9 mouse cellular contexts compared by ENCODE assay signal in the genomic region with DNA sequence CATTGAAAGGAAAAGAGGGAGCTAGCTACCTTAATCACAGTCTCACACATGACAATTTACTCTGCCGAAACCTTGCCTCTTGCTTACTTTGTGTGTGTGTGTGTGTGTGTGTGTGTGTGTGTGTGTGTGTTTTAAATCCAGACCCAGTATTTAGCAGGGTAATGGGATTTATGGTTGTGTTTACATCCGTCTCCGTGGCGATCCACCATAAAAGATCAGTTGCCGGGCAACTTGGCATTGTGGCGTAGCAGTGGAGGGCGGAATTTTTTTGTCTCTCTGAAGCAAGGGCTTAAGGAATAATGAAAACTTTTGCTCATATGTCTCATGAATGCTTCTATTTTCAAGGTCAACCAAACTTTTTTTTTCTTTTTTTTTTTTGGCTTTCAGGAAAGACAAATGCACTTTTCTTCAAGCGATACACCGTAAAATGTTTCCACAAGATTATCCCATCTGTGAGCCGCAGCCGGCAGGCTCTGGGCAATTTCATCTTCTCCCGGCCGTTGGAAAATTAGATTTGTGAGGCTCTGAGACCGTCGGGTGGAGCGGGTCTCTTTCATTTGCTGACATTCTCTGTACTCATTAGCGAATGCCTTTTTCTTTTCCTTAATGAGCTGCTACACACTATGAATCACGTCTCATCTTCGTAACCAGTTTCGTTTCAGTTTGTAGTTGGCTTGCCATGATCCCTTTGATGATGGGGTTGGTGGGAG. TPM values are rescaled to one million over a fixed set of nuclear protein-coding genes. Genes with fewer than 3 reads are reported as not detected.
DNase-seq lines count a peak whose midpoint lies in the region; ATAC-seq lines count a peak whose summit lies in the region.
"Had no signal": no experiment of that assay in that cellular context is flagged by ENCODE, and none has a peak within 500 bp of the region (broad histone marks: within the 10 kb centered on the region; RNA-seq: fewer than 3 reads in every experiment).

No protein-coding gene starts in this region.

- H3K9me3 ChIP-seq in embryonic facial prominence, embryonic 12.5 days, result no peaks in the 10 kb centered on the region
- H3K9me3 ChIP-seq in hindbrain, embryonic 14.5 days (ENCODE audit: control insufficient read depth, low read length), result no peaks in the 10 kb centered on the region

- intact Hi-C loops in left cerebral cortex, postnatal 25 days (cut with DNase I), result no loop called here

- H3K27me3 ChIP-seq in embryonic facial prominence, embryonic 12.5 days, result no peaks in the 10 kb centered on the region
- H3K27me3 ChIP-seq in hindbrain, embryonic 14.5 days (ENCODE audit: control insufficient read depth, insufficient read depth, low read length), result no peaks in the 10 kb centered on the region; the same call in 1 of the 2 replicates

- no peak for ATAC-seq in embryonic facial prominence, embryonic 12.5 days (ENCODE audit: insufficient number of reproducible peaks, insufficient read depth, low FRiP score, low TSS enrichment)
- ATAC-seq in hindbrain, embryonic 14.5 days (ENCODE audit: low FRiP score), result peak; percentile 66

- H3K4me2 ChIP-seq in embryonic facial prominence, embryonic 12.5 days (replicated peaks), result peak overlapping the region; percentile 29
- peak overlapping the region; percentile 41 for H3K4me2 ChIP-seq in hindbrain, embryonic 14.5 days (replicated peaks)

- no peaks in the 10 kb centered on the region for H3K36me3 ChIP-seq in embryonic facial prominence, embryonic 12.5 days
- no peaks in the 10 kb centered on the region for H3K36me3 ChIP-seq in hindbrain, embryonic 14.5 days (replicated peaks; ENCODE audit: control insufficient read depth, insufficient read depth)

- 0 out of 2 replicates have a peak overlapping the region, but pooled peaks have one; percentile 8 for H3K4me3 ChIP-seq in embryonic facial prominence, embryonic 12.5 days
- H3K4me3 ChIP-seq in hindbrain, embryonic 14.5 days (replicated peaks; ENCODE audit: low read length), result peak overlapping the region; percentile 18

- no peak overlapping the region for H3K27ac ChIP-seq in embryonic facial prominence, embryonic 12.5 days
- H3K27ac ChIP-seq in hindbrain, embryonic 14.5 days, result peak overlapping the region; percentile 40; the same call in 1 of the 2 replicates
- H3K27ac ChIP-seq: liver, embryonic 14.5 days had no signal

- H3K4me1 ChIP-seq in embryonic facial prominence, embryonic 12.5 days, result no peaks in the 10 kb centered on the region
- H3K4me1 ChIP-seq in hindbrain, embryonic 14.5 days (replicated peaks; ENCODE audit: control insufficient read depth, insufficient read depth, low read length), result 0 out of 2 replicates have a peak, but pooled peaks cover 4% of the 10 kb centered on the region

- H3K9ac ChIP-seq in embryonic facial prominence, embryonic 12.5 days, result no peak overlapping the region
- H3K9ac ChIP-seq in hindbrain, embryonic 14.5 days, result no peak overlapping the region
- H3K9ac ChIP-seq: liver, embryonic 14.5 days had no signal

- WGBS in embryonic facial prominence, embryonic 12.5 days, result 42% methylated on average over 20 of the region's 20 CpGs
- 8% methylated on average over 20 of the region's 20 CpGs for WGBS in hindbrain, embryonic 14.5 days

- DNase-seq in left cerebral cortex, postnatal 25 days (ENCODE audit: low spot score in 2 of 2), result peak; percentile 3 to 9
- no peak for DNase-seq in left cerebral cortex, adult 9 months (ENCODE audit: low spot score in 2 of 2)
- peak; percentile 60 for DNase-seq in hindbrain, embryonic 14.5 days (ENCODE audit: low spot score)
- DNase-seq in neural tube, embryonic 10.5 days (ENCODE audit: extremely low spot score, low spot score), result peak; percentile 57
- DNase-seq in thymus, postnatal 36 days, result no peak
- DNase-seq in thymus, postnatal 10 days (ENCODE audit: low spot score in 2 of 2), result no peak
- DNase-seq in thymus, postnatal 25 days, result no peak

RNA-seq across cellular contexts. Expression of gene Ptch1, which starts 53.9 kb away (rescaled TPM):
- 10 to 100 TPM; 44.5 to 48.0 TPM for total RNA-seq in left cerebral cortex, postnatal 25 days (2021)
- polyA plus RNA-seq in embryonic facial prominence, embryonic 12.5 days (2016; fragmentation: Nextera tagmentation; extraction: Ambion mirVana), result 24.9 and 29.2 TPM in 2 replicates
- 22.7 and 24.2 TPM in 2 replicates for polyA plus RNA-seq in hindbrain, embryonic 14.5 days (2014; fragmentation: Nextera tagmentation; extraction: Ambion mirVana)

Comparison
In these comparisons a context has a peak if more than half of its experiments do, and no peak if none do; other contexts are left out.
1. DNase-seq: peak in left cerebral cortex, postnatal 25 days (2 of 2), hindbrain, embryonic 14.5 days (single experiment) and neural tube, embryonic 10.5 days (single experiment); none in left cerebral cortex, adult 9 months (0 of 2), thymus, postnatal 36 days (0 of 2), thymus, postnatal 10 days (0 of 2) and thymus, postnatal 25 days (single experiment).